Mouse (Mus musculus) layer of hippocampus, postnatal 36 days (tissue): Measurements from ENCODE around the gene Dpy19l3. TPM values are rescaled to one million over a fixed set of nuclear protein-coding genes. Genes with fewer than 3 reads are reported as not detected.

Experiments used
- DNase-seq, 2 experiments: peaks; one replicate each; pipeline ENCODE4 v3.0.0; 2022
- total RNA-seq, 2 experiments: library from RNA; stranded (reverse); gene quantifications; 2 replicates each; pipeline ENCODE4 v1.2.3; 2021

Dpy19l3 gene
- 100 to 1,000 TPM in 1 of 2 experiments, 10 to 100 TPM in 1; 93.5 to 103 TPM for total RNA-seq

GRCm38 (mm10) chr7:35754033-35754885, at the start of gene Dpy19l3:
TSS of gene Dpy19l3 (minus strand) at chr7:35754454.
- peak; percentile 87 to 88 for DNase-seq

- peak; percentile 86 for DNase-seq
Observed at GRCm38 (mm10) chr7:35802906-35803595, 48.8 kb upstream of the Dpy19l3 start, which contains the start of gene Zfp507. TSS of gene Zfp507 (minus strand) at chr7:35803003.

- no peak for DNase-seq
Observed at GRCm38 (mm10) chr7:35802201-35802905, 48.1 kb upstream of the Dpy19l3 start.

- no peak for DNase-seq
Observed at GRCm38 (mm10) chr7:35796123-35796522, 41.9 kb upstream of the Dpy19l3 start.

GRCm38 (mm10) chr7:35794145-35794664, 40.0 kb upstream of the Dpy19l3 start:
- no peak for DNase-seq

GRCm38 (mm10) chr7:35792150-35792848, 38.0 kb upstream of the Dpy19l3 start:
- DNase-seq: peak in 1 of 2 experiments; percentile 37

- no peak for DNase-seq
Observed at GRCm38 (mm10) chr7:35790926-35791325, 36.7 kb upstream of the Dpy19l3 start.

- DNase-seq: no peak
Observed at GRCm38 (mm10) chr7:35790201-35790600, 35.9 kb upstream of the Dpy19l3 start.

GRCm38 (mm10) chr7:35785579-35785978, 31.3 kb upstream of the Dpy19l3 start:
- no peak for DNase-seq

- no peak for DNase-seq
Observed at GRCm38 (mm10) chr7:35782252-35782651, 28.0 kb upstream of the Dpy19l3 start.

GRCm38 (mm10) chr7:35774127-35774526, 19.9 kb upstream of the Dpy19l3 start:
- no peak for DNase-seq

GRCm38 (mm10) chr7:35772347-35772746, 18.1 kb upstream of the Dpy19l3 start:
- peak in 1 of 2 experiments; percentile 50 for DNase-seq

- no peak for DNase-seq
Observed at GRCm38 (mm10) chr7:35771106-35771505, 16.9 kb upstream of the Dpy19l3 start.

GRCm38 (mm10) chr7:35770122-35770521, 15.9 kb upstream of the Dpy19l3 start:
- DNase-seq: no peak

- no peak for DNase-seq
Observed at GRCm38 (mm10) chr7:35764461-35764860, 10.2 kb upstream of the Dpy19l3 start.

GRCm38 (mm10) chr7:35761801-35762200, 7.5 kb upstream of the Dpy19l3 start:
- DNase-seq: no peak

GRCm38 (mm10) chr7:35759602-35760001, 5.3 kb upstream of the Dpy19l3 start:
- no peak for DNase-seq

- no peak for DNase-seq
Observed at GRCm38 (mm10) chr7:35756510-35757440, 2.5 kb upstream of the Dpy19l3 start.

- DNase-seq: no peak
Observed at GRCm38 (mm10) chr7:35754886-35755168, 573 bp upstream of the Dpy19l3 start.

- peak; percentile 52 to 66 for DNase-seq
Observed at GRCm38 (mm10) chr7:35753319-35754032, 778 bp downstream of the Dpy19l3 start.
